Comparison of ENCODE assay signal across 19 mouse cellular contexts in the genomic region with DNA sequence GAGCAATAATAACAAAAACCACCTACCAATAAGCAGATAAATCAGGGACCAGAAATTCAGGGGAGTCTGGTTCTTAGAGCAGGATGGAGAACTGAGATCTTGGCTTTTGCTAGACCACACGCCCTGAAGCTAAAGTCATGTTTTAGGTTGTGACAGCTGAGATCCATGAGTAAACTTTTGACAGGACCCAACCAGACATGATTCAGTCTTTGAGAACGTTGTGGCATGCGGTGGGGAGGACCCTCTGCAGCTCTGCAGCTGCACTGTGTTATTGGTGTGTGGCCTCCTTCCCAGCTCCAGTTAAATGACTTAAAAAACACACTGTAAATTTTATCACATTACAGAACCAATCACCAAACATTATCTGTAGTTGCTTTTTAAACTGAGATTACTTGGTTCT.
DNase-seq lines count a peak whose midpoint lies in the region; ATAC-seq and TF ChIP-seq lines count a peak whose summit lies in the region.
"Had no signal": no experiment of that assay in that cellular context is flagged by ENCODE, and none has a peak within 500 bp of the region (broad histone marks: within the 10 kb centered on the region; RNA-seq: fewer than 3 reads in every experiment).

No protein-coding gene starts in this region.

- TF ChIP-seq EP300 in heart, postnatal 0 days (IDR thresholded peaks at IDR 0.05; ENCODE audit: low read depth) = no peak
- no peak for TF ChIP-seq EP300 in stomach, postnatal 0 days (optimal IDR thresholded peaks at IDR 0.05)

- H3K9me3 ChIP-seq in heart, postnatal 0 days (replicated peaks; ENCODE audit: control insufficient read depth, low read length) = no peaks in the 10 kb centered on the region
- H3K9me3 ChIP-seq in kidney, embryonic 16.5 days (ENCODE audit: low read length) = no peaks in the 10 kb centered on the region
- H3K9me3 ChIP-seq in stomach, embryonic 15.5 days = no peaks in the 10 kb centered on the region
- H3K9me3 ChIP-seq in stomach, postnatal 0 days (ENCODE audit: control insufficient read depth, low read length) = no peaks in the 10 kb centered on the region
- no peaks in the 10 kb centered on the region for H3K9me3 ChIP-seq in stomach, embryonic 16.5 days (replicated peaks; ENCODE audit: control insufficient read depth, low read length)
- H3K9me3 ChIP-seq: embryonic facial prominence, embryonic 13.5 days; forebrain, embryonic 13.5 days; midbrain, embryonic 12.5 days; neural tube, embryonic 15.5 days had no signal

- ATAC-seq in heart, postnatal 0 days (ENCODE audit: insufficient read depth, low read depth) = no peak
- peak; percentile 77; the same call in 1 of the 2 replicates for ATAC-seq in kidney, embryonic 16.5 days (ENCODE audit: low FRiP score, low TSS enrichment)
- ATAC-seq in stomach, embryonic 15.5 days (ENCODE audit: insufficient read depth, low FRiP score, low read depth) = peak; percentile 39; the same call in 1 of the 2 replicates
- ATAC-seq in stomach, postnatal 0 days (ENCODE audit: low FRiP score, low TSS enrichment) = no peak
- peak; percentile 68; the same call in 1 of the 2 replicates for ATAC-seq in stomach, embryonic 16.5 days (ENCODE audit: insufficient read depth, low FRiP score)
- ATAC-seq: forebrain, embryonic 13.5 days; hindbrain, postnatal 0 days had no signal

- H3K27ac ChIP-seq in heart, postnatal 0 days (ENCODE audit: low read depth) = 0 out of 2 replicates have a peak overlapping the region, but pooled peaks have one; percentile 6
- H3K27ac ChIP-seq in kidney, embryonic 16.5 days (ENCODE audit: low read length) = no peak overlapping the region
- H3K27ac ChIP-seq in stomach, embryonic 15.5 days = no peak overlapping the region
- H3K27ac ChIP-seq in stomach, postnatal 0 days (replicated peaks) = no peak overlapping the region
- H3K27ac ChIP-seq in stomach, embryonic 16.5 days (ENCODE audit: low read length) = peak overlapping the region; percentile 28
- H3K27ac ChIP-seq: embryonic facial prominence, embryonic 13.5 days; forebrain, embryonic 13.5 days; hindbrain, postnatal 0 days; midbrain, embryonic 12.5 days; neural tube, embryonic 15.5 days had no signal

- H3K4me3 ChIP-seq in heart, postnatal 0 days (ENCODE audit: low read depth, low read length) = no peak overlapping the region
- H3K4me3 ChIP-seq in kidney, embryonic 16.5 days (ENCODE audit: low read length) = no peak overlapping the region
- no peak overlapping the region for H3K4me3 ChIP-seq in stomach, embryonic 15.5 days (replicated peaks)
- no peak overlapping the region for H3K4me3 ChIP-seq in stomach, postnatal 0 days (ENCODE audit: low read depth, low read length)
- H3K4me3 ChIP-seq in stomach, embryonic 16.5 days (replicated peaks; ENCODE audit: low read length) = no peak overlapping the region
- H3K4me3 ChIP-seq: embryonic facial prominence, embryonic 13.5 days; forebrain, embryonic 13.5 days; midbrain, embryonic 12.5 days; neural tube, embryonic 15.5 days had no signal

- TF ChIP-seq CTCF in heart, postnatal 0 days (IDR thresholded peaks at IDR 0.05; ENCODE audit: low read depth) = no peak
- no peak for TF ChIP-seq CTCF in stomach, postnatal 0 days (IDR thresholded peaks at IDR 0.05; ENCODE audit: low read depth)

- intact Hi-C loops in heart, postnatal 36 days (cut with DNase I) = no loop called here

- peak; percentile 54 for DNase-seq in heart, postnatal 0 days (ENCODE audit: low spot score)
- no peak for DNase-seq in heart, postnatal 36 days
- DNase-seq in kidney, adult 18-20 months = no peak
- DNase-seq in stomach, postnatal 0 days (ENCODE audit: low spot score) = no peak
- no peak for DNase-seq in layer of hippocampus, adult 8-10 months (ENCODE audit: low spot score in 2 of 2)
- DNase-seq: adrenal gland, postnatal 14 days; cerebellum, adult 2 months; cerebellum, postnatal 25 days; layer of hippocampus, postnatal 36 days; right cerebral cortex, adult 18-20 months; right cerebral cortex, postnatal 4 days had no signal

- no peak overlapping the region for H3K9ac ChIP-seq in heart, postnatal 0 days (replicated peaks; ENCODE audit: low read depth, low read length)
- H3K9ac ChIP-seq in kidney, embryonic 16.5 days (replicated peaks; ENCODE audit: low read length) = no peak overlapping the region
- no peak overlapping the region for H3K9ac ChIP-seq in stomach, embryonic 15.5 days
- no peak overlapping the region for H3K9ac ChIP-seq in stomach, postnatal 0 days (ENCODE audit: low read length)
- no peak overlapping the region for H3K9ac ChIP-seq in stomach, embryonic 16.5 days (ENCODE audit: low read length)
- H3K9ac ChIP-seq: embryonic facial prominence, embryonic 13.5 days; forebrain, embryonic 13.5 days; midbrain, embryonic 12.5 days; neural tube, embryonic 15.5 days had no signal

- 62% methylated on average over 3 of the region's 3 CpGs for WGBS in heart, postnatal 0 days
- 37% methylated on average over 3 of the region's 3 CpGs for WGBS in kidney, embryonic 16.5 days
- WGBS in stomach, embryonic 15.5 days = 26% methylated on average over 3 of the region's 3 CpGs
- WGBS in stomach, postnatal 0 days = 36% methylated on average over 3 of the region's 3 CpGs
- 18% methylated on average over 3 of the region's 3 CpGs for WGBS in stomach, embryonic 16.5 days

- no peaks in the 10 kb centered on the region for H3K36me3 ChIP-seq in heart, postnatal 0 days (replicated peaks; ENCODE audit: control insufficient read depth, insufficient read depth, low read length)
- H3K36me3 ChIP-seq in kidney, embryonic 16.5 days (ENCODE audit: insufficient read depth, low read length) = no peaks in the 10 kb centered on the region
- no peaks in the 10 kb centered on the region for H3K36me3 ChIP-seq in stomach, embryonic 15.5 days
- H3K36me3 ChIP-seq in stomach, postnatal 0 days (ENCODE audit: control insufficient read depth, insufficient read depth, low read length) = no peaks in the 10 kb centered on the region
- no peaks in the 10 kb centered on the region for H3K36me3 ChIP-seq in stomach, embryonic 16.5 days (ENCODE audit: control insufficient read depth, insufficient read depth, low read length)
- H3K36me3 ChIP-seq: embryonic facial prominence, embryonic 13.5 days; midbrain, embryonic 12.5 days; neural tube, embryonic 15.5 days had no signal

- no peaks in the 10 kb centered on the region for H3K27me3 ChIP-seq in heart, postnatal 0 days (ENCODE audit: control insufficient read depth, insufficient read depth, low read length)
- no peaks in the 10 kb centered on the region for H3K27me3 ChIP-seq in kidney, embryonic 16.5 days (ENCODE audit: insufficient read depth, low read length)
- H3K27me3 ChIP-seq in stomach, embryonic 15.5 days (replicated peaks) = no peaks in the 10 kb centered on the region
- no peaks in the 10 kb centered on the region for H3K27me3 ChIP-seq in stomach, postnatal 0 days (ENCODE audit: control insufficient read depth, insufficient read depth, low read length)
- H3K27me3 ChIP-seq in stomach, embryonic 16.5 days (ENCODE audit: control insufficient read depth, insufficient read depth, low read length) = no peaks in the 10 kb centered on the region
- H3K27me3 ChIP-seq: embryonic facial prominence, embryonic 13.5 days; forebrain, embryonic 13.5 days; neural tube, embryonic 15.5 days had no signal

- H3K4me1 ChIP-seq in heart, postnatal 0 days (ENCODE audit: control insufficient read depth, insufficient read depth) = peaks cover 37% of the 10 kb centered on the region
- peaks cover 13% of the 10 kb centered on the region; the same call in 1 of the 2 replicates for H3K4me1 ChIP-seq in kidney, embryonic 16.5 days (ENCODE audit: insufficient read depth, low read length)
- H3K4me1 ChIP-seq in stomach, embryonic 15.5 days = 0 out of 2 replicates have a peak, but pooled peaks cover 4% of the 10 kb centered on the region
- H3K4me1 ChIP-seq in stomach, postnatal 0 days (replicated peaks; ENCODE audit: control insufficient read depth, insufficient read depth) = no peaks in the 10 kb centered on the region
- peaks cover 22% of the 10 kb centered on the region for H3K4me1 ChIP-seq in stomach, embryonic 16.5 days (ENCODE audit: control insufficient read depth, insufficient read depth, low read length)

- H3K4me2 ChIP-seq in heart, postnatal 0 days (ENCODE audit: low read depth, low read length) = no peak overlapping the region
- no peak overlapping the region for H3K4me2 ChIP-seq in kidney, embryonic 16.5 days (replicated peaks; ENCODE audit: low read depth, low read length)
- H3K4me2 ChIP-seq in stomach, embryonic 15.5 days = no peak overlapping the region
- no peak overlapping the region for H3K4me2 ChIP-seq in stomach, postnatal 0 days (replicated peaks; ENCODE audit: low read depth)
- no peak overlapping the region for H3K4me2 ChIP-seq in stomach, embryonic 16.5 days (ENCODE audit: low read depth, low read length)
- H3K4me2 ChIP-seq: embryonic facial prominence, embryonic 13.5 days; forebrain, embryonic 13.5 days; midbrain, embryonic 12.5 days; neural tube, embryonic 15.5 days had no signal

Comparison
In these comparisons a context has a peak if more than half of its experiments do, and no peak if none do; other contexts are left out.
1. ATAC-seq: peak in kidney, embryonic 16.5 days (single experiment), stomach, embryonic 15.5 days (single experiment) and stomach, embryonic 16.5 days (single experiment); none in heart, postnatal 0 days (single experiment) and stomach, postnatal 0 days (single experiment).
2. H3K27ac ChIP-seq: peak in heart, postnatal 0 days (single experiment) and stomach, embryonic 16.5 days (single experiment); none in kidney, embryonic 16.5 days (single experiment), stomach, embryonic 15.5 days (single experiment) and stomach, postnatal 0 days (single experiment).